Mouse (Mus musculus) kidney, adult 9 months (tissue): ENCODE measurements around the gene Gm5128.
"Not testable (repeated sequence)": the region's sequence is repeated elsewhere in the genome, so short reads cannot be mapped to it uniquely, and the experiment has no call there.

Experiments
- DNase-seq: peaks from one replicate; pipeline ENCODE4 v3.0.0; 2022

Gene Gm5128

DNA sequence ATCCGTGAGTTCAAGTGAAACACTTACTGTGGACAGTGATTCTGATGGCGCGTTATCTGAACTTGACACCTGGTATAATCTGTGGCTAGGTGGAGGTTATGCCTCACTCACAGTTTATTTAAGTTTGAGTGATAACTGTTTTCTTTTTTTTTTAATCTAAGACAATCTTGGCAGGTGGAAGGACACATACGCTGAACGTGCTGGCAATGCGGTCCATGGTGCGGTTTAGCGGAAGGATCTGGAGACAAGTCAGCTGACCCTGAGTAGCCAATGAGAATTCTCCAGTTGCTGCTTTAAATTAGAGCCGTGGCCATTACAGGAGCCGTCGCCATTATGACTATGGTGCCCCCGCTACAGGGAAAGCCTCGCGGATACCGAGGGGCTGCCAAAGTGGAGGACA is at the start of gene Gm5128:
Gene Gm5128 (plus strand): TSS at position 301 of the 400 bp plus-strand sequence.
- not testable (repeated sequence) for DNase-seq

DNA sequence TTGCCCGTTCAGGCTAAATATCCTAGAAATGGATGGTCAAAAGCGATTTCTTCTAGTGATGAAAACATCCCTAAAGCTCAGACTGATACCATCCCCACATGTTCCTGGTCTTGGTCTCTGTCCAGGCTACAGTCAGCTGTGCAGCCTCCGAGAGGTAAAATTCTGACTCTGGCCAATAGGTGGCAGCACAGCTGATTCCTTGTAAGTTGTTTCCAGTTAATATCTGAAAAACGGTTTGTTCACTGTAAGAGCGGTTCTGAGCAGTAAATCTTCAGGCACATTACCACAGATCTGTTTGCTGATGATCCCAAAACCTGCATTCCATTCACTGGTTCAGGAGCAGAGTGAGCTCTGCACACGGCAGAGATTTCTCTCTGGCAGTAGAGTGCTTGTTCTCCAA is 12.4 kb upstream of the Gm5128 start:
- DNase-seq: not testable (repeated sequence)

DNA sequence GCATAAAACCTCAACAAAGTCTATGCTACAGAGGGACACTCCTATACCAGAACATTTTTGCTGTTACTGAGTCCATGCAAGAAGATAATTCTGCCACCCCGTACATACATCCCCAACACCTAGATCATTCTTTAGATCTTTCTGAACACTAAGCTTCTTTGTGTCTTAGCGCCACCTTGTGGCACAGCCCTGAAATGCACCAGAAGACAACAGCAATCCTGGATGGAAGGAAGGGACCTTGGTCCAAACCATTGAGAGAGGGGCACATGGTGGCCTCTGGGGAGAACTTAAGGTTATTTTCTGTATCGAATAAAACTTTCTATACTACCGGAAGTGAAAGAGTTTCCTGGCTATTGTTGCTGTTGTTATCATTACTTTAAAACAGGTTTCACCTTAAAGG is 11.1 kb upstream of the Gm5128 start:
- DNase-seq: not testable (repeated sequence)

DNA sequence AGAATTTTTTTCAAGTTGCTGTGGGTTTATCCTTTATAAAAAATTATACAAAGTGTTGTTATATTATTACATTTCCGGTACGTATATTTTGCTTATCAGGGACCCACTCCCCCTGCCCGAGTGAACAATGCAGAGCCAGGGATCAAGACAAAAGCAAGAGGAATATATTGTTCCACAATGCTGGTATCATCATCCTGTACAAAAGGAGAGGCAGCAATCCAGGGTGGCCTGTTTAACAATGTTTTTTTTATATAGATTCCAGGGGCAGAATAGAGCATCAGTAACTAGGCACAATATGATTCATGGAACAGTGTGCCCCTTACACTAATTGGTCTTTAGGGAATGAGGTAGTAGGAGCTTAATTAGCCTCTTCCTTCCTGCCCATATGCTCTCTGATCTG is 30.5 kb downstream of the Gm5128 start:
- DNase-seq: not testable (repeated sequence)

DNA sequence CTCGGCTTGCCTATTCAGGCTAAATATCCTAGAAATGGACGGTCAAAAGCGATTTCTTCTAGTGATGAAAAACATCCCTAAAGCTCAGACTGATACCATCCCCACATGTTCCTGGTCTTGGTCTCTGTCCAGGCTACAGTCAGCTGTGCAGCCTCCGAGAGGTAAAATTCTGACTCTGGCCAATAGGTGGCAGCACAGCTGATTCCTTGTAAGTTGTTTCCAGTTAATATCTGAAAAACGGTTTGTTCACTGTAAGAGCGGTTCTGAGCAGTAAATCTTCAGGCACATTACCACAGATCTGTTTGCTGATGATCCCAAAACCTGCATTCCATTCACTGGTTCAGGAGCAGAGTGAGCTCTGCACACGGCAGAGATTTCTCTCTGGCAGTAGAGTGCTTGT is 48.1 kb downstream of the Gm5128 start:
- DNase-seq: not testable (repeated sequence)

DNA sequence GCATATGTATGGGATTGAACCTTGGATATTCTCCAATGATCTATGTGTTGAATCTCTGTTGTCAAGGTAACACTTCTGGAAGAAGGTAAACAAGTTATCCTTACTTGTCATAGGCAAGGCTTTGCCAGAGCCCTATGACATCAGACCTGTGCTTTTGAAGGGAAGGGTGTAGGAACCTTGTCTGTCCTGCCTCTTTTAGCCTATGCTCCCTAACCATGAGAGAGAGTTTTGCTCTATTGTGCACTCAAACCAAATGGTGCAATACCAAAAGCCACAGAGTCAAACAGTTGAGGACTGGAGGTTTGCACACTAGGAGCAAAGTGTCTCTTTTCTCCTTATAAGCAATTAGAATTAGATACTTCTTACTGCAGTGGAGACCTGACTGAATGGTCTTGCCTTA is 48.7 kb downstream of the Gm5128 start:
- DNase-seq: not testable (repeated sequence)

DNA sequence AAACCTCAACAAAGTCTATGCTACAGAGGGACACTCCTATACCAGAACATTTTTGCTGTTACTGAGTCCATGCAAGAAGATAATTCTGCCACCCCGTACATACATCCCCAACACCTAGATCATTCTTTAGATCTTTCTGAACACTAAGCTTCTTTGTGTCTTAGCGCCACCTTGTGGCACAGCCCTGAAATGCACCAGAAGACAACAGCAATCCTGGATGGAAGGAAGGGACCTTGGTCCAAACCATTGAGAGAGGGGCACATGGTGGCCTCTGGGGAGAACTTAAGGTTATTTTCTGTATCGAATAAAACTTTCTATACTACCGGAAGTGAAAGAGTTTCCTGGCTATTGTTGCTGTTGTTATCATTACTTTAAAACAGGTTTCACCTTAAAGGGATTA is 49.4 kb downstream of the Gm5128 start:
- DNase-seq: not testable (repeated sequence)
